Mouse (Mus musculus) cerebellum, adult 2 months (tissue): ENCODE results near the gene Med23. TPM values are rescaled to one million over a fixed set of nuclear protein-coding genes. Genes with fewer than 3 reads are reported as not detected.
A peak's percentile ranks its signal among the peaks of the same experiment; 100 is the strongest.

Experiments
- DNase-seq, 2 experiments: peaks; one replicate each; pipeline ENCODE4 v3.0.0; 2021
- H3K27ac ChIP-seq: fragments of 200-500 bp; 2 replicates; pipeline ENCODE4 v1.5.1; 2012; ENCODE audit warnings: low read length, control low read depth, inconsistent platforms; ENCODE audit not compliant: insufficient read depth
- H3K27me3 ChIP-seq: fragments of 200-500 bp; 2 replicates; pipeline ENCODE4 v1.6.1; 2012; ENCODE audit warnings: inconsistent platforms, mild to moderate bottlenecking, low read length, moderate library complexity; ENCODE audit not compliant: control insufficient read depth, insufficient read depth
- H3K4me1 ChIP-seq: fragments of 200-500 bp; 2 replicates; pipeline ENCODE4 v1.6.1; 2011; ENCODE audit warnings: low read length; ENCODE audit not compliant: control insufficient read depth, insufficient read depth
- H3K4me3 ChIP-seq: fragments of 200-500 bp; replicated peaks from 2 replicates; pipeline ENCODE3; 2011; ENCODE audit warnings: mild to moderate bottlenecking, low read depth, low read length, control low read depth; ENCODE audit not compliant: insufficient read depth
- CTCF ChIP-seq: fragments of 200-500 bp; IDR thresholded peaks from 2 replicates; pipeline ENCODE4 v1.5.1; 2011; ENCODE audit warnings: low read depth, mild to moderate bottlenecking, control low read depth, low read length, moderate library complexity, borderline replicate concordance; ENCODE audit not compliant: insufficient read depth
- POLR2A ChIP-seq: fragments of 200-500 bp; IDR thresholded peaks from 2 replicates; pipeline ENCODE4 v1.6.1; 2011; ENCODE audit warnings: low read length, control low read depth, borderline replicate concordance; ENCODE audit not compliant: insufficient read depth
- WGBS: fragments of 180-500 bp; shearing (Covaris S2); methylation state at CpG from one replicate; pipeline ENCODE4 v1.1.7; 2018; 5-methylcytosine and 5-hydroxymethylcytosine counted together
- polyA plus RNA-seq: library from polyadenylated mRNA; depleted of rRNA; stranded (reverse); fragments of >200 nt; gene quantifications from 2 replicates; pipeline ENCODE4 v1.2.3, GENCODE M21; 2012

Med23 gene
- polyA plus RNA-seq, 1 experiment, result 32.1 TPM

- DNase-seq, result no peak
- H3K4me1 ChIP-seq, result no peaks in the 10 kb centered on the region
- no peak overlapping the region for H3K27ac ChIP-seq
- H3K4me3 ChIP-seq, result no peak overlapping the region
- TF ChIP-seq CTCF (no peak), POLR2A (no peak)
- WGBS, result 90% methylated on average over 6 of the region's 6 CpGs
- H3K27me3 ChIP-seq, result no peaks in the 10 kb centered on the region
Observed at GRCm38 (mm10) chr10:24930143-24930542, 60.4 kb downstream of the Med23 start.

GRCm38 (mm10) chr10:24947871-24948270, 78.1 kb downstream of the Med23 start:
- no peaks in the 10 kb centered on the region for H3K27me3 ChIP-seq
- H3K27ac ChIP-seq, result no peak overlapping the region
- WGBS, result 94% methylated on average over 3 of the region's 3 CpGs
- TF ChIP-seq POLR2A (no peak), CTCF (no peak)
- H3K4me3 ChIP-seq, result no peak overlapping the region
- H3K4me1 ChIP-seq, result no peaks in the 10 kb centered on the region
- no peak for DNase-seq

GRCm38 (mm10) chr10:24948278-24948677, 78.5 kb downstream of the Med23 start:
- H3K4me3 ChIP-seq, result no peak overlapping the region
- H3K27me3 ChIP-seq, result no peaks in the 10 kb centered on the region
- TF ChIP-seq CTCF (no peak), POLR2A (no peak)
- 62% methylated on average over 8 of the region's 8 CpGs for WGBS
- H3K27ac ChIP-seq, result no peak overlapping the region
- DNase-seq, result no peak
- no peaks in the 10 kb centered on the region for H3K4me1 ChIP-seq

- H3K4me1 ChIP-seq, result no peaks in the 10 kb centered on the region
- no peak overlapping the region for H3K27ac ChIP-seq
- no peak for DNase-seq
- no peak for TF ChIP-seq POLR2A
- TF ChIP-seq CTCF, result no peak
- no peak overlapping the region for H3K4me3 ChIP-seq
- H3K27me3 ChIP-seq, result no peaks in the 10 kb centered on the region
- WGBS, result 80% methylated on average over 4 of the region's 4 CpGs
Observed at GRCm38 (mm10) chr10:24950223-24950622, 80.4 kb downstream of the Med23 start.

GRCm38 (mm10) chr10:24951575-24951974, 81.8 kb downstream of the Med23 start:
- Histone ChIP-seq H3K27me3 (no peaks in the 10 kb centered on the region), H3K4me3 (no peak overlapping the region), H3K4me1 (no peaks in the 10 kb centered on the region), H3K27ac (no peak overlapping the region)
- TF ChIP-seq CTCF (no peak), POLR2A (no peak)
- 92% methylated on average over 8 of the region's 8 CpGs for WGBS
- DNase-seq, result no peak

- TF ChIP-seq CTCF (no peak), POLR2A (no peak)
Observed at GRCm38 (mm10) chr10:24952549-24952948, 82.8 kb downstream of the Med23 start.

GRCm38 (mm10) chr10:24953876-24954275, 84.1 kb downstream of the Med23 start:
- H3K4me1 ChIP-seq, result no peaks in the 10 kb centered on the region
- H3K27me3 ChIP-seq, result no peaks in the 10 kb centered on the region
- no peak overlapping the region for H3K4me3 ChIP-seq
- H3K27ac ChIP-seq, result no peak overlapping the region
- no peak for TF ChIP-seq POLR2A
- 84% methylated on average over 6 of the region's 6 CpGs for WGBS
- DNase-seq, result no peak

More at GRCm38 (mm10) chr10:24952549-24952948, 82.8 kb downstream of the Med23 start:
- peak; percentile 35 to 42 for DNase-seq
- WGBS, result 47% methylated on average over 7 of the region's 7 CpGs
- Histone ChIP-seq H3K4me1 (no peaks in the 10 kb centered on the region), H3K27ac (no peak overlapping the region), H3K27me3 (no peaks in the 10 kb centered on the region), H3K4me3 (no peak overlapping the region)

GRCm38 (mm10) chr10:24958280-24959042, 88.7 kb downstream of the Med23 start:
- peak in 1 of 2 experiments; percentile 41 for DNase-seq
- Histone ChIP-seq H3K27me3 (no peaks in the 10 kb centered on the region), H3K4me1 (no peaks in the 10 kb centered on the region), H3K27ac (no peak overlapping the region), H3K4me3 (no peak overlapping the region)
- no peak for TF ChIP-seq POLR2A
- TF ChIP-seq CTCF, result no peak
- WGBS, result 73% methylated on average over 15 of the region's 15 CpGs
